Mouse (Mus musculus) liver, embryonic 14.5 days (tissue): ENCODE measurements around the gene 4931408C20Rik. TPM values are rescaled to one million over a fixed set of nuclear protein-coding genes. Genes with fewer than 3 reads are reported as not detected.

Experiments used
- ATAC-seq: fragments of 200-750 bp; cut with Nextera tagmentation; 2 replicates; pipeline ENCODE4 v1.8.0; 2017; ENCODE audit warnings: moderate number of reproducible peaks, mild to moderate bottlenecking, moderate library complexity; ENCODE audit not compliant: insufficient read depth
- DNase-seq, 3 experiments: peaks; one replicate each; pipeline ENCODE4 v3.0.0-alpha.2; 2012 to 2013; ENCODE audit warnings: low read depth in 3 of 3, low spot score in 3 of 3
- H3K27ac ChIP-seq: fragments of 300-500 bp; sonication (generic); 2 replicates; pipeline ENCODE4 v1.5.1; 2014; ENCODE audit warnings: moderate library complexity, mild to moderate bottlenecking, control low read depth, inconsistent platforms
- H3K27me3 ChIP-seq: fragments of 300-500 bp; sonication (generic); 2 replicates; pipeline ENCODE4 v1.6.1; 2014; ENCODE audit warnings: mild to moderate bottlenecking, low read length, moderate library complexity; ENCODE audit not compliant: control insufficient read depth, insufficient read depth
- H3K36me3 ChIP-seq: fragments of 300-500 bp; sonication (generic); replicated peaks from 2 replicates; pipeline ENCODE4 v1.6.1; 2014; ENCODE audit warnings: low read depth; ENCODE audit not compliant: control insufficient read depth, insufficient read depth
- H3K4me1 ChIP-seq, 2 experiments: fragments of 200-500 bp in 1 of 2; fragments of 300-500 bp in 1 of 2; sonication (generic) in 1 of 2; replicated peaks; 2 replicates each; pipeline ENCODE4 v1.6.1; 2012 to 2014; ENCODE audit warnings: antibody characterized with exemption in 1 of 2, inconsistent platforms in 1 of 2, low read length in 1 of 2; ENCODE audit not compliant: control insufficient read depth in 2 of 2, insufficient read depth in 2 of 2
- H3K4me2 ChIP-seq: fragments of 300-500 bp; sonication (generic); 2 replicates; pipeline ENCODE4 v1.6.1; 2014; ENCODE audit warnings: low read depth, mild to moderate bottlenecking, control low read depth, moderate library complexity
- H3K4me3 ChIP-seq, 2 experiments: fragments of 200-500 bp in 1 of 2; fragments of 300-500 bp in 1 of 2; sonication (generic) in 1 of 2; 2 replicates each; pipeline ENCODE4 v1.5.1; 2012 to 2014; ENCODE audit warnings: low read depth in 2 of 2, low read length in 2 of 2, mild to moderate bottlenecking in 2 of 2, control low read depth in 1 of 2, inconsistent platforms in 1 of 2, moderate library complexity in 1 of 2; ENCODE audit not compliant: insufficient read depth in 1 of 2
- H3K9ac ChIP-seq: fragments of 300-500 bp; sonication (generic); replicated peaks from 2 replicates; pipeline ENCODE4 v1.6.1; 2014; ENCODE audit warnings: mild to moderate bottlenecking, control low read depth, moderate library complexity
- H3K9me3 ChIP-seq: fragments of 300-500 bp; sonication (generic); 2 replicates; pipeline ENCODE4 v1.6.1; 2016; ENCODE audit warnings: low read length, mixed read lengths; ENCODE audit not compliant: control insufficient read depth
- CTCF ChIP-seq: IDR thresholded peaks from 2 replicates; pipeline ENCODE4 v1.5.1; 2016; ENCODE audit warnings: antibody characterized with exemption, low read depth, control low read depth
- EP300 ChIP-seq: IDR thresholded peaks from 2 replicates; pipeline ENCODE4 v1.6.1; 2016; ENCODE audit warnings: antibody characterized with exemption, low read depth
- WGBS: fragments of 180-500 bp; shearing (Covaris S2); extraction: QIAGEN DNeasy Blood & Tissue Kit; methylation state at CpG from one replicate; pipeline ENCODE4 v1.1.7; 2014; ENCODE audit not compliant: insufficient replicate concordance; 5-methylcytosine and 5-hydroxymethylcytosine counted together
- polyA plus RNA-seq, 2 experiments: library from polyadenylated mRNA; depleted of rRNA in 1 of 2; stranded (reverse) in 1 of 2; unstranded in 1 of 2; fragments of >200 nt; fragmentation: Nextera tagmentation in 1 of 2; extraction: Ambion mirVana in 1 of 2; gene quantifications; 2 replicates each; pipeline versions ENCODE4 v1.2.1 to v1.2.3; 2012 to 2014

4931408C20Rik gene
- polyA plus RNA-seq (2012; rRNA removed) = not detected in 2 replicates
- polyA plus RNA-seq (2014; fragmentation: Nextera tagmentation; extraction: Ambion mirVana) = not detected in 2 replicates

GRCm38 (mm10) chr1:26686842-26687760 is at the start of gene 4931408C20Rik:
Gene 4931408C20Rik (minus strand): TSS chr1:26687460.
- DNase-seq = no peak
- WGBS = 13% methylated on average over 1 of the region's 1 CpGs
- peak; percentile 65 for ATAC-seq
- no peak within 1 kb of the TSS for H3K4me2 ChIP-seq
- H3K9ac ChIP-seq = no peak within 1 kb of the TSS
- H3K27me3 ChIP-seq = no peaks in the 10 kb centered on the region
- no peaks in the 10 kb centered on the region for H3K4me1 ChIP-seq
- H3K36me3 ChIP-seq = no peaks in the 10 kb centered on the region
- H3K9me3 ChIP-seq = no peaks in the 10 kb centered on the region; the same call in 1 of the 2 replicates
- TF ChIP-seq EP300 (no peak), CTCF (no peak)
- no peak within 1 kb of the TSS for H3K27ac ChIP-seq
- no peak within 1 kb of the TSS for H3K4me3 ChIP-seq

DNA sequence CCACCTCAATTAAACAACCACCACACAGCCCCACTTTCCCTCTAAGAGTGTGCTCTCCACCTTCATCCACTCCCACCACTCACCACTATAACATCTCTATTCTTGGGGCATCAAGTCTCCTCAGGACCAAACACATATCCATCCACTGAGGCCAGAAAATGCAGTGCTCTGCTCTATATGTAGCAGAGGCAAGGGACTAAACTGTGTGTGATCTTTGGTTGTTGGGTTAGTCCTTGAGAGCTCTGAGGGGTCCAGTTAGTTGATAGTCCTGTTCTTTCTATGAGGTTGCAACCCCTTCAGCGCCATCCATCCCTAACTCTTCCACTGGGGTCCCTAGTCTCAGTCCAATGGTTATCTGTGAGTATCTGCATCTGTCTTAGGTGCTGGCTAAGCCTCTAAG is 666 bp upstream of the 4931408C20Rik start:
- Histone ChIP-seq H3K4me2 (no peak overlapping the region), H3K9me3 (no peaks in the 10 kb centered on the region; the same call in 1 of the 2 replicates), H3K27me3 (no peaks in the 10 kb centered on the region), H3K4me3 (no peak overlapping the region), H3K4me1 (no peaks in the 10 kb centered on the region), H3K27ac (no peak overlapping the region), H3K9ac (no peak overlapping the region), H3K36me3 (no peaks in the 10 kb centered on the region)
- ATAC-seq (peak; percentile 51), DNase-seq (no peak)
- 33% methylated on average over 1 of the region's 1 CpGs for WGBS
- TF ChIP-seq CTCF = no peak
- no peak for TF ChIP-seq EP300

GRCm38 (mm10) chr1:26685952-26686693 is 1.1 kb downstream of the 4931408C20Rik start:
- no peak overlapping the region for H3K4me2 ChIP-seq
- TF ChIP-seq EP300 = no peak
- TF ChIP-seq CTCF = no peak
- H3K27me3 ChIP-seq = no peaks in the 10 kb centered on the region
- no peak overlapping the region for H3K27ac ChIP-seq
- ATAC-seq (peak; percentile 27; the same call in 1 of the 2 replicates), DNase-seq (no peak)
- H3K4me3 ChIP-seq = no peak overlapping the region
- no peaks in the 10 kb centered on the region; the same call in 1 of the 2 replicates for H3K9me3 ChIP-seq
- H3K36me3 ChIP-seq = no peaks in the 10 kb centered on the region
- H3K9ac ChIP-seq = no peak overlapping the region
- no peaks in the 10 kb centered on the region for H3K4me1 ChIP-seq

GRCm38 (mm10) chr1:26685383-26685782 is 1.9 kb downstream of the 4931408C20Rik start:
- Histone ChIP-seq H3K27ac (no peak overlapping the region), H3K27me3 (no peaks in the 10 kb centered on the region), H3K36me3 (no peaks in the 10 kb centered on the region), H3K9ac (no peak overlapping the region), H3K4me1 (no peaks in the 10 kb centered on the region), H3K9me3 (no peaks in the 10 kb centered on the region; the same call in 1 of the 2 replicates), H3K4me3 (no peak overlapping the region), H3K4me2 (no peak overlapping the region)
- ATAC-seq = no peak
- TF ChIP-seq CTCF = no peak
- no peak for TF ChIP-seq EP300
- 25% methylated on average over 3 of the region's 3 CpGs for WGBS
- DNase-seq = no peak
